Mouse (Mus musculus) heart, postnatal 25 days (tissue): ENCODE data around the gene Senp8. TPM values are rescaled to one million over a fixed set of nuclear protein-coding genes. Genes with fewer than 3 reads are reported as not detected.

Experiments used
- DNase-seq: peaks from one replicate; pipeline ENCODE4 v3.0.0; 2022; ENCODE audit warnings: low spot score
- intact Hi-C: fragments of 180-260 bp; cut with DNase I; formaldehyde crosslinking; loops from one replicate; pipeline ENCODE4 v1.15.1; 2025
- total RNA-seq, 2 experiments: library from RNA; stranded (reverse); gene quantifications; 2 replicates each; pipeline ENCODE4 v1.2.3; 2021

The Senp8 gene
- total RNA-seq, 2 experiments from 2014 or later, result 7.3 to 8.0 TPM

DNA sequence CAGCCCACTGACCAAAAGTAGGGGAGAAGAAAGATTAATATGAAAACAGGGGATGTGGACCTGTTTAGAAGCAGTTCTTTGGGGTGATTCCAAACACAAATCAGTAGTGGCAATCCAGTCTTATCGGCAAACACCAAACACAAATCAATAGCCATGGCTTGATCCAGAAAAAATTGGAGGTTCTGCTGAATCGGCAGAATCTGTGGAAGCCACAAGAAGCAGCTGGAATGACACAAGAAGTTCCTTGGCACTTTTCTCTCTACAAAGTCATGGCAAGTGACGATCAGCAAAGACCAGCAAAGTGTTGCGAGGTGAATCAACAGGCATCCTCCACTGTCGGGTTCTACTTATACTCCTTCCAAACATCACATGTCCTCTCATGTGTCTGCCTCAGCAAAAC is 29.4 kb downstream of the Senp8 start:
- DNase-seq, result no peak
- intact Hi-C loops, result loop anchor here (5.0 to 10.0 kb wide), 4 partner anchors 41 to 251 kb away; no protein-coding TSS in a partner anchor

DNA sequence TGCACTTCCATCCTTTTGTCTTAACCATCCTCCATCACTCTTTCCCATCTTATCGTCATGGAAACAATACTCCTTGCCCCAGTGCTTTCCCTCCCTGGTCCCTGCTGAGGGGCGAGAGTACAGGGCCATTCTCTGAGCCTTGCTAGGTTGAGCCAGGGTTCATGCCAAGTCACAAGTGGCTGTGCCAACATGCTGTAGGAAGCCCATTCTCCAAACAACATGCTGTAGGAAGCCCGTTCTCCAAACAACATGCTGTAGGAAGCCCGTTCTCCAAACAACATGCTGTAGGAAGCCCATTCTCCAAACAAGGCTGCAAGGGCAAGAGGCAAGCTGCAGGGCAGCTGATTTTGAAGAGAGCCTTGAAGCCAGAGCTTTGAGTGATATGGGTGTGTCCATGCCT is 32.3 kb downstream of the Senp8 start:
- DNase-seq, result no peak
- intact Hi-C loops, result no loop called here

DNA sequence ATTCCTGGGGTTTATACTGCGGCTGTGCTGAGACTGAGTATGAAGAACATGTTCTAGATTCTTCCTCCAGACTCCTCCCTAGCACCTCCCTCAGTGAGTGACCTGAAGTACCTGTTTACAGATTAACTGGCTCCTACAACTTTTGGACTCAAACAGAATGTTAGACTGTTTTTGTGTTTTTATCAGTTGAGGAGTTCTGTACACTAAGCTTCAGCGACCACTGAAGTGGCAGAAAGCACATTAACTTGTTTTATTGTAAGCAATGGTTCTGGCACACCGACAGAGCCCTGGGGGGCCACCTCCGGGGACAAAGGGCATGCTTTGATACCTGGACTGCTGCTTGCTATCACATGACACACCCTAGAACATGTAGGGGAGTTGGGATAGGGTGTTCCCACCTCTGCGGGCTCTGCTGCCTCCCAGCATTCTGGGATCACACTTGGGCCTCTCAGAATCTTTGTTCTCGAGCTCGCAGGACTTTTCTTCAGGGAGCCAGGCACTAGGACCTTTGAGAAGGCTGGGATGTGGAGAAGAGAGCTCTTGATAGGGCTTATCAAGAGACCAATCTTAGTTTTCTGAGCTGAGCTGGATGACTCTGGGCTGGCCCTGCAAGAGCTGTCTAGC is 34.1 kb downstream of the Senp8 start:
- no peak for DNase-seq
- intact Hi-C loops, result no loop called here

DNA sequence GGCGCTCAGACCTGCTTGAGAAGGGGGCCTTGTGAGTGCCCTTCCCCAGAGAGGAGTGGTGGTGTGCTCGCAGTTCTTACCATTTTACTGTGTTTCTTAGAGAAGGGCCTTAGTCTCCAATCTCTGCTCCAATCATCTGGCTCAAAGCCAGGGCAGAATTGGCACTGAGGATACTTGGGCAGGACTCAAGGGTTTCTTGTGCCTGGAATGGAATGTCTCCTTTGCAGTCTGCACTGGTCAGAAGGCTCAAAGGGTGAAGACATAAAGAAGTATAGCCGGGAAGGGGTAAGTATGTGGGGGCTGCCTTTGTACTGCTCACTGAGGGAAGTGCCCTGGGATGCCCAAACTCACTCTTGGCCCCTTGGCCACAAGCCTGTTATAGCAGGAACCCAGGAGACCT is 41.3 kb downstream of the Senp8 start:
- DNase-seq, result no peak

DNA sequence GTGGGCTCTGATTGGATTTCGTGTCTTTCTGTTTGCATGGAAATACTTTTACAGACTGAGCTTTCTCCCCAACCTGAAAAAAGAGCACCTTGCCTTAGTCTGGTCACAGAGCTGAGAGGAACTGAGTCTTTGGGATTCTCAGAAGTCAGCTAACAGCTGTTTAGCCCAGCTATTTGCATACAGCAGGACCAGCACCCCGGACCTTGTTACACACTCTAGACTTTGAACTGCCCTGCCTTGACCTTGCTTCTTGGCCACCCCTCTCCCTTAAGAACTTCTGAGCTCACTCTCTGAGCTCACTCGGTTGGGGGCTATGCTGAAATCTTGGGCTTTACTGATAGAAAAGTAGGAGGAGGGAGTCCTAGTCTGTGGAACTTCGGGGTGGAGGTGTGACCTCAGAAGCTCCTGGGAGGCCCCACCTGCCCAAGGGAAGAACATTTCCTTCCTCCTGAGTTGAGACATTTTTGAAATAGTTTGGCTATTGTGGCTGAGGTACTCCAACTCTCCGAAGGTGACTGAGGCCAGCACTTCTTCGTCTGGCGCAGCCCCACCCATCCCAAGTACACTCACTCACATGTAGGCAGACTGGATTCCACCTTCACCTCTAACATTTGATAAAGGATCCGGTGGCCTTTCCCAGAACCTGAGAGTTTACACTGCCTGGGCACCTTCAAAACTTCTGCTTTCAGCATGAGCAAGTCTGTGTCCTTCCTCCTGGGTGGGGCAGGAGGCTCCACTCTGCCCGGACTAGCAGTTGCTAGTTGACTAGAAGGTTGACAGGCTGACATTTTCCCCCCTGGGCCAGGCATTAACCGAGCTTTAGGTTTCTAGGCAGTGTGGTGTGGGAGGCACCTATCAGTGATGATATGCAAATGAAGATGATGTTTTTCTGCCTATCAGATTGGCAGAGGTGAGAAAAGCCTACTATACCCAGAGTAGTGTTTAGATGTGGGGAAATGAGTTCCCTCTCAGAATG is 43.4 kb downstream of the Senp8 start:
- DNase-seq, result no peak
- intact Hi-C loops, result no loop called here

More for the DNA sequence above, 41.3 kb downstream of the Senp8 start:
- intact Hi-C loops, result no loop called here

DNA sequence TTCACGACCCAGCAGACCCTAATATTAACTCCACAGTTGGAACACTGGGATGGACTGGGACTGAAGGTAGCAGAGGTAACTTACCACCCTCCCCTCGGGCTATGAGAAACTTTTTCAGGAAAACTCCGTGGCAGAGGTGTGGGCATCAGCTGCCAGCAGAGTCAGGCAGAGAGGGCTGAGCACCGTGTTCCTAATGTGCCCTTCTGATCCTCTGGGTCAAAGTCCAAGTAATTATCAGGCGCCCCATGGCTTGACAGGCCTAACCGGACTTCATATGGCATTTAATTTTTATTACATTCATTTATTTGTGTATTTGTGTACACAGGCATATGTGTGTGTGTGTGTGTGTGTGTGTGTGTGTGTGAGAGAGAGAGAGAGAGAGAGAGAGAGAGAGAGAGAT is 47.4 kb downstream of the Senp8 start:
- intact Hi-C loops, result no loop called here
- no peak for DNase-seq

DNA sequence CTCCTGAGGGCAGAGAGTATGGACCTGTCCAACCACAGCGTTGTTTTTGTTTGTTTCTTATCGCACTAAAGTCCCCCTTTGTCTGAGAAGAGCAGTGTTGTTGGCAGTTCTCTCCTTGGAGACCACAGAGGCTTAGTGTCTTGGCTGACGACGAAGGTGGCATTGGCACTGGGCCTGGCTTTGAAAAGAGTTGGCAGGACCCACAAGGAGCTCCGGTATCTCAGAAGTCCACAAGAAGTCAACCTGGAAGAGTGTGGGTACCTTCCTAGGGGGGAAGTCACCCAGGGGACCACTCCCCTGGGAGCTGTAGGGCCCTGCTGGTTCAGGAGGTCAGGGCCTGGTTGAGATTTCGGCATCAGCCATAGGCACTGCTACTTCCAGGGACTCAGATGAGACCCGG is 49.4 kb downstream of the Senp8 start:
- DNase-seq, result no peak
- intact Hi-C loops, result no loop called here

DNA sequence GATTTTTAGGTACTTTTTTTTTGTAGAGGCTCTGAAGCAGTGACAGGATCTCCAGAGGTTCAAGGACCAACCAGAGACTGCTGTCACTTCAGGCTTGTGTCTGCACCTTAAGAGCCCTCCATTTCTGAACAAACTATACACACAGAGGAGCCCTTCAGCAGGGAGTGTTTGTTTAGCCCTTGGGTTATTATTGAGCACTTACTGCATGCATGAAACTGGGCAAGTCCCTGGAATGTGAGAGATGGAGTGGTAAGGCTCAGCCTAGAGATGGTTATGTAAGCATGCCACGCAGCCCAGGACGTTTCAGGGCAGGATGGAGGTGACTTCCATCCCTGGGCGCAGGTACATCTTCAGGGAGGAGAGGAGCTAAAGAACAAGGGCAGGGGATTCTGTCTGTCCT is 54.1 kb downstream of the Senp8 start:
- no peak for DNase-seq
- intact Hi-C loops, result no loop called here

DNA sequence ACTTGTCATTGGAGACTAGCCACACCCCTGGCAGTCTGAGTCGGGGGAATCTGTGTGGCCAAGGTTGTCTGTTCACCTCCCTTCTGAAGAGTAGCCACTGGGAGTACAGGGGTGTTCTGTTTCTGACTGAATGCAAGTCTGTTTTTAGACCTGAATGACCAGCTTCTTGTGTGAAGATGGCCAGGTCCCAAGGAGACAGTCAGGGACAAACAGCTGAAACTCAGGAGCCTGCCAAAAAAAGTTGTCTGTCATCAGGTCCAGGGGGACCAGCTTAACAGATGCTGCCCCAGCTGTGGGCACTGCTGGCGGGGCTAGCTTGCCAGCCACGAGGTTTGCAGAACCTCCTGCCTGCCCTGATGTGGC is 55.1 kb downstream of the Senp8 start:
- intact Hi-C loops, result no loop called here
- no peak for DNase-seq

DNA sequence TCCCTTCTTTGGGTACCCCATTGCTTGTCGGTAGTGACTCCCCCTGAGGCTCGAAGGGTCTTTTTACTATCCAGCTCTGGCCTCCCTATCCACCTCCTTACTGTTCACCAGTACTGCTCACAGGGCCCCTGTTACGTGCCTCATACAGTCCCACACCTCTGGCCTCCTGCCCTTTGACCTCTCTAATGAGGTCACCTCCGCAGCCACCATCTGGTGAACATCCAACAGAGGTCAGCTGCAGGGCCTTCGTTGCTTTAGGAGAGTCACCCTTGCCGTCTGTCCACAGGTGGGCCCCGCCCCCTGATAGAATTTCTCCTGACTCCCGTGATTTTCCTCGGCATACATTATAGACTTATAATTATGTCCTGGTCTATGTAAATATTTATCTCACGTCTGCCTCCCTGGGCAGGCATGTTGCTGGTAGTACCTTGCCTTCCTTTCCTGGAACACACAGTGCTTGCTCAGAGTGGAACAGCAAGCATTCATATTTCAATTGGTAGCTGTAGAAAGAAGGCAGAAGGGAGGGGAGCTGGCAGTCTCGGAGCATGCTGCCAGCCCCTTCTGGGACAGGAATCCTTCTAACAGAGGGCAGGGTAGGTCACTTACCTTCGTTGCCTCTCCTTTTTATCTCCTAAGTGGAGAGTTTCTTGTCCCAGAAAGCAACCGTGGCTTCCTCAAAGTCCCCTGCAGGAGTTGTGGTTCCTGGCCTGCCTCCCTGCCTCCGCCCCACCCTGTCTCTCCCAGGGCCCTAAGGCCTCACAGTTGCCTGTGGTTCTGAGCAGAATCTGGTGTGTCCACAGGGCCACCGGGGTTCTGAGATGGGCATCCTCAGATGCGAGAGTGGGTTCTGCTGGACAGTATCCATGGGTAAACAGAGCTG is 55.7 kb downstream of the Senp8 start:
- intact Hi-C loops, result no loop called here
- DNase-seq, result no peak

DNA sequence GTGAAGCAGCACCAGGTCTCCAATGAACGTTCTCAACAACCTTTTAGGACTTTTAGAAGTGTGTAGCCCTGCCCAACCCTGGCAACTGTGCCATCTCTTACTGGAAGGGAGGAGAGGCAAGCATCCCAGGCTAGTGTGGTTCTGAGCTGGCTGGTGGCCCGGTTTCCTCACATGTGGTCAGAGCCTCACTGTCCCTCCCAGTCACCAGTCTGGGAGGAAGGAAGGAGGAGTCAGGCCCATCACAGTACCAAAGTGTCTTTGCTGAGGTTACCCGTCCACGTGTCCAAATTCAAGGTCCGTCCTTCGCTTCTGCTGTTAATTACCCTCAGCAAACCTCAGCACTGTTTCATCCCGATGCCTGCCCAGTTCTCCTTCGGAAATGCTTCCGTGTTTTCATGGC is 58.4 kb downstream of the Senp8 start:
- no peak for DNase-seq
- intact Hi-C loops, result no loop called here

DNA sequence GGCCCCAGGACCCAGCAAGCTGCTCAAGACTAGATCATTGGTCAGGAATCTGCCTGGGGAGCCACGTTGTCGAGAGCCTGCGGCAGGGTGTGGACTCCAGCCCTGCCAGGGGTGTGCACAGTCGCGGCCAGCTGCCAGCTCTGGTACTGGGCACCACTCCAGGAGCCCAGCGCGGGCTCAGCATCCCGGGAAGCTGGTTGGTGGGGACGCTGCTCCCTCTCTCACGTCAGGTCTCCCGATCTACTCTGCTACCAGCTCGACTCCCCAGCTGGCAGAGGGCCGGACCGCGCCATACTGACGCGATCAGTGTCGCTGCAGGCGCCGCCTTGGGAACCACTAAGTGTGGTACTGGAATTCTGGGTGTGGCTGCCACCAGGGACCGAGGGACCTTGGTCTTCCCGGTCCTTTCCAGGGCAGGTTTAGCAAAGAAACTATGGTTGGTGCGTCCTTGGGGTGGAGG is 58.8 kb downstream of the Senp8 start:
- intact Hi-C loops, result no loop called here
- peak; percentile 68 for DNase-seq

DNA sequence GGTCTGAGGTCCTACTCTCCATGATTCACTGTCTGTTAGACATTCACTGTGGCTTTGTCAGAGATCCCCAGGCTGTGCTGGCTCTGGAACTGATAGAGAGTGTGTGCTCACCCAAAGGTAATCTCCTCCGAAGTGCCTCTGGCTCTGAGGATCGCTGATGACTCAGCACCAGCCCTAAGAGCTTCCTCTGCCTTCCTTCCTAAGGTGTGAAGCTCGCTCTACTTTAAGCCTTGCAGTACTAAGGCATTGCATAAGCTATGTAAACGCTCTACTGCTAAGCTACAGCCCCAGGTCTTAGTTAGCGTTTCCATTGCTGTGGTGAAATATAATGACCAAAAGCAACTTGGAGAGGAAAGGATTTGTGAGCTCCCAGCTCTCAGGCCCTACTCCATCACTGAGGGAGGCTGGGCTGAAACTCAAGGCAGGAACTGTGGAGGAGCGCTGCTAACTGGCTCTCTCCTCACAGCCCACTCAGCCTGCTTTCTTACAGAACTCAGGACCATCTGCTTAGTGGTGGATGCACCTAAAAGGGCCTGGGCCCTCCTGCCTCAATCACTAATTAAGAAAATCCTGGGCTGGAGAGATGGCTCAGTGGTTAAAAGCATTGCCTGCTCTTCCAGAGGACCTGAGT is 63.0 kb downstream of the Senp8 start:
- intact Hi-C loops, result no loop called here
- no peak for DNase-seq

Other genes starting within 250 kb of the Senp8 start
- gene Hexa, start 211.2 kb downstream of the Senp8 start, total RNA-seq, result 10 to 100 TPM; 36.8 TPM
- under 1 TPM; 0.52 to 0.64 TPM for gene Tmem202, start 210.9 kb downstream of the Senp8 start, total RNA-seq
- gene Celf6, start 172.8 kb downstream of the Senp8 start, total RNA-seq, result not detected
- 10 to 100 TPM; 17.9 to 20.2 TPM for gene Parp6, start 133.4 kb downstream of the Senp8 start, total RNA-seq
- 1,000 to 10,000 TPM; 1,181 to 1,232 TPM for gene Pkm, start 94.3 kb downstream of the Senp8 start, total RNA-seq
- not detected for gene Gramd2, start 70.6 kb downstream of the Senp8 start, total RNA-seq
- gene Myo9a, start 186 bp upstream of the Senp8 start, total RNA-seq, result 10 to 100 TPM; 11.9 to 13.6 TPM
- not detected for gene Nr2e3, start 209.9 kb upstream of the Senp8 start, total RNA-seq